Mouse (Mus musculus): Measurements from ENCODE around the gene Rhof.

DNA sequence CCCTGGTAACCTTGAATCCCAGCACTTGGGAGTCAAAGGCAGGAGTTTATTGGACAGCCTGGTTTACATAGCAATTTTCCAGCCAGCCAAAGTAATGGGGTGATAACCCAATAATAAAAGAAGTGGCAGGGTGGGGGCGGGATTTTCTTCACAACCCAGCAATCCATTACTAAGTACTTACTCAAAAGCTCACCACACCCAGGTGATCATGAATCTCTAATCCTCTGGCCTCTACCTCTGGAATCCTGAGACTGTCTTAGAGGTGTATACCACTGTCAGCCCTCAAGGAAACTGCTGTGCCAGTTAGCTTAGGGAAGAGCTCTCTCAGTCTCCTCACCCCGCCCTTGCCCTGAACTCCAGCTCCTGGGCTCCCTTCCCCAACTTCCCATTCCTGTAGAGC is 46.0 kb downstream of the Rhof start:
- TF ChIP-seq EP300 (IDR thresholded peaks at IDR 0.05; ENCODE audit: low read depth) (no peak), CTCF (IDR thresholded peaks at IDR 0.05; ENCODE audit: low read depth) (no peak)
